Mouse (Mus musculus): ENCODE measurements around the gene Exoc8.

DNA sequence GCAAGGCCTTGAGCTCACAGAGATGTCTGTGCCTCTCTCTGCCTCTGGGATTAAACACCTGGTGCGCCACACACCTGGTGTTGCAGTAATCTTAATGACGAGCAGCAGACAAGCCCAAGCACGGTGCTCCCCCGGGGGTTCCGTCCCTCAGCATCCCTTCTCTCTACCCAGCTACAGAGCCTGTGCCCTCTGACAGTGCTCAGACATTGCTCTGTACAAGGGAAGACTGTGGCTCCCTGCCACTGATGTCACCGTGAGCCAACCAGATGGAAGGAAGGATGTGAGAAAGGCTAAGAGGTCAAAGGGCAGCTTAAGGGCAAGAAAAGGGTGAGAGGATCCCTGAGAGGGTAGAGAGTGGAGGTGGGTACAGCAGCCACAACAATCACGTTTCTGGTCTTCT is 46.9 kb upstream of the Exoc8 start:
- TF ChIP-seq BHLHE40 (IDR thresholded peaks at IDR 0.05; ENCODE audit: borderline replicate concordance, low read depth, low read length) (no peak), POLR2A (IDR thresholded peaks at IDR 0.05; ENCODE audit: control insufficient read depth in 1 of 2, insufficient read depth in 1 of 2, low read depth in 1 of 2, low read length in 2 of 2, poor library complexity in 1 of 2) (no peak), GATA1 (IDR thresholded peaks at IDR 0.05; ENCODE audit: low read depth, low read length) (no peak)

Measured in MEL (cell line).